Mouse (Mus musculus) myocyte (in vitro differentiated cells): ENCODE results near the gene Slc24a4.

Experiments
- CEBPB ChIP-seq: IDR thresholded peaks from 2 replicates; pipeline ENCODE4 v1.6.1; 2011; ENCODE audit warnings: mild to moderate bottlenecking, moderate library complexity; ENCODE audit not compliant: poor library complexity, insufficient read depth, severe bottlenecking
- E2F4 ChIP-seq: IDR thresholded peaks from one replicate; pipeline ENCODE4 v1.6.1; 2011; ENCODE audit warnings: mild to moderate bottlenecking, control low read depth, moderate library complexity; ENCODE audit not compliant: insufficient read depth
- MAX ChIP-seq: IDR thresholded peaks from one replicate; pipeline ENCODE4 v1.6.1; 2011; ENCODE audit warnings: low read depth, mild to moderate bottlenecking, control low read depth
- MYOD1 ChIP-seq, 3 experiments: IDR thresholded peaks; one replicate each; pipeline ENCODE4 v1.6.1; 2011; ENCODE audit warnings: control low read depth in 2 of 3, low read depth in 2 of 3, mild to moderate bottlenecking in 2 of 3, moderate library complexity in 1 of 3; ENCODE audit not compliant: insufficient read length in 2 of 3, control insufficient read depth in 1 of 3
- MYOG ChIP-seq, 3 experiments: IDR thresholded peaks; one replicate each; pipeline ENCODE4 v1.6.1; 2011; ENCODE audit warnings: control low read depth in 2 of 3, low read depth in 2 of 3, mild to moderate bottlenecking in 2 of 3; ENCODE audit not compliant: insufficient read length in 2 of 3, control insufficient read depth in 1 of 3, insufficient read depth in 1 of 3
- POLR2A ChIP-seq: IDR thresholded peaks from one replicate; pipeline ENCODE4 v1.6.1; 2011; ENCODE audit warnings: low read depth, mild to moderate bottlenecking, control low read depth, moderate library complexity; ENCODE audit not compliant: insufficient read length
- SRF ChIP-seq: IDR thresholded peaks from one replicate; pipeline ENCODE4 v1.6.1; 2011; ENCODE audit warnings: low read depth; ENCODE audit not compliant: control insufficient read depth, insufficient read length
- TCF12 ChIP-seq: IDR thresholded peaks from one replicate; pipeline ENCODE4 v1.6.1; 2011; ENCODE audit warnings: mild to moderate bottlenecking, control low read depth; ENCODE audit not compliant: poor library complexity, insufficient read depth, severe bottlenecking
- USF1 ChIP-seq: IDR thresholded peaks from one replicate; pipeline ENCODE4 v1.6.1; 2011; ENCODE audit warnings: low read depth, mild to moderate bottlenecking, control low read depth, moderate library complexity

- no peak for TF ChIP-seq MAX
- TF ChIP-seq E2F4 = no peak
- no peak for TF ChIP-seq POLR2A
- TF ChIP-seq USF1 = no peak
- no peak for TF ChIP-seq CEBPB
- TF ChIP-seq MYOD1 (IDR thresholded peaks at IDR 0.05; ENCODE audit: control insufficient read depth in 1 of 3, insufficient read length in 2 of 3, low read depth in 2 of 3) = no peak
- no peak for TF ChIP-seq SRF
- TF ChIP-seq TCF12 = no peak
- peak in 1 of 3 experiments; percentile 15 for TF ChIP-seq MYOG (IDR thresholded peaks at IDR 0.05; ENCODE audit: control insufficient read depth in 1 of 3, insufficient read depth in 1 of 3, insufficient read length in 2 of 3, low read depth in 2 of 3)
Measured at GRCm38 (mm10) chr12:102303867-102304266, 175.3 kb downstream of the Slc24a4 start.
